Mouse (Mus musculus) liver, postnatal 0 days (tissue): Measurements from ENCODE around the gene Ppif. TPM values are rescaled to one million over a fixed set of nuclear protein-coding genes. Genes with fewer than 3 reads are reported as not detected.

ENCODE experiments used
- ATAC-seq: fragments of 200-750 bp; cut with Nextera tagmentation; 2 replicates; pipeline ENCODE4 v1.8.0; 2017; ENCODE audit warnings: mild to moderate bottlenecking, moderate library complexity
- DNase-seq: peaks from one replicate; pipeline ENCODE4 v3.0.0-alpha.2; 2016
- H3K27ac ChIP-seq: fragments of 300-500 bp; sonication (generic); 2 replicates; pipeline ENCODE4 v1.5.1; 2014; ENCODE audit warnings: antibody characterized with exemption, moderate library complexity, mild to moderate bottlenecking, low read depth
- H3K27me3 ChIP-seq: fragments of 300-500 bp; sonication (generic); 2 replicates; pipeline ENCODE4 v1.6.1; 2014; ENCODE audit warnings: low read length, control low read depth, mixed read lengths; ENCODE audit not compliant: insufficient read depth
- H3K36me3 ChIP-seq: fragments of 300-500 bp; sonication (generic); replicated peaks from 2 replicates; pipeline ENCODE4 v1.6.1; 2014; ENCODE audit warnings: mild to moderate bottlenecking, control low read depth, low read length, moderate library complexity, mixed read lengths; ENCODE audit not compliant: insufficient read depth
- H3K4me1 ChIP-seq: fragments of 300-500 bp; sonication (generic); 2 replicates; pipeline ENCODE4 v1.6.1; 2014; ENCODE audit warnings: antibody characterized with exemption, mild to moderate bottlenecking, control low read depth; ENCODE audit not compliant: insufficient read depth
- H3K4me2 ChIP-seq: fragments of 300-500 bp; sonication (generic); 2 replicates; pipeline ENCODE4 v1.6.1; 2014; ENCODE audit warnings: low read depth, mild to moderate bottlenecking, low read length, moderate library complexity, mixed read lengths
- H3K4me3 ChIP-seq: fragments of 300-500 bp; sonication (generic); 2 replicates; pipeline ENCODE4 v1.5.1; 2014; ENCODE audit warnings: low read depth, low read length
- H3K9ac ChIP-seq: fragments of 300-500 bp; sonication (generic); replicated peaks from 2 replicates; pipeline ENCODE4 v1.6.1; 2014; ENCODE audit warnings: mild to moderate bottlenecking, moderate library complexity
- H3K9me3 ChIP-seq: fragments of 300-500 bp; sonication (generic); 2 replicates; pipeline ENCODE4 v1.6.1; 2016; ENCODE audit warnings: mild to moderate bottlenecking, control low read depth, low read length, mixed read lengths
- CTCF ChIP-seq: sonication (generic); IDR thresholded peaks from 2 replicates; pipeline ENCODE4 v1.5.1; 2016; ENCODE audit warnings: antibody characterized with exemption, low read depth
- EP300 ChIP-seq: IDR thresholded peaks from 2 replicates; pipeline ENCODE4 v1.6.1; 2016; ENCODE audit warnings: antibody characterized with exemption, low read depth, mild to moderate bottlenecking
- WGBS: fragments of 180-500 bp; shearing (Covaris S2); extraction: QIAGEN DNeasy Blood & Tissue Kit; methylation state at CpG from one replicate; pipeline ENCODE4 v1.1.7; 2014; ENCODE audit not compliant: insufficient replicate concordance; 5-methylcytosine and 5-hydroxymethylcytosine counted together
- polyA plus RNA-seq: library from polyadenylated mRNA; unstranded; fragments of >200 nt; fragmentation: Nextera tagmentation; extraction: Ambion mirVana; gene quantifications from 2 replicates; pipeline ENCODE4 v1.2.1, GENCODE M21; 2015

Gene Ppif
- polyA plus RNA-seq, 1 experiment from 2014 or later: 36.0 TPM

GRCm38 (mm10) chr14:25660661-25661060 is 33.3 kb upstream of the Ppif start:
- peaks cover 78% of the 10 kb centered on the region for H3K36me3 ChIP-seq
- no peaks in the 10 kb centered on the region for H3K9me3 ChIP-seq
- ATAC-seq (peak; percentile 86), DNase-seq (peak; percentile 53)
- H3K27me3 ChIP-seq: no peaks in the 10 kb centered on the region
- no peak overlapping the region for H3K27ac ChIP-seq
- TF ChIP-seq EP300 (no peak), CTCF (peak; percentile 52)
- no peak overlapping the region for H3K4me3 ChIP-seq
- WGBS: 53% methylated on average over 11 of the region's 11 CpGs
- H3K9ac ChIP-seq: no peak overlapping the region
- no peaks in the 10 kb centered on the region for H3K4me1 ChIP-seq
- H3K4me2 ChIP-seq: no peak overlapping the region

GRCm38 (mm10) chr14:25661185-25661920 is 32.6 kb upstream of the Ppif start:
- Histone ChIP-seq H3K27me3 (no peaks in the 10 kb centered on the region), H3K4me2 (no peak overlapping the region), H3K4me1 (no peaks in the 10 kb centered on the region), H3K36me3 (peaks cover 77% of the 10 kb centered on the region), H3K4me3 (no peak overlapping the region), H3K9ac (no peak overlapping the region), H3K27ac (no peak overlapping the region), H3K9me3 (no peaks in the 10 kb centered on the region)
- 69% methylated on average over 17 of the region's 17 CpGs for WGBS
- ATAC-seq (peak; percentile 59; the same call in 1 of the 2 replicates), DNase-seq (no peak)
- TF ChIP-seq EP300 (no peak), CTCF (no peak)

- Histone ChIP-seq H3K27ac (no peak overlapping the region), H3K36me3 (peaks cover 53% of the 10 kb centered on the region)
- 80% methylated on average over 7 of the region's 7 CpGs for WGBS
Observed at GRCm38 (mm10) chr14:25663649-25664309, 30.2 kb upstream of the Ppif start.

GRCm38 (mm10) chr14:25664310-25664695 is 29.7 kb upstream of the Ppif start:
- Histone ChIP-seq H3K4me1 (peaks cover 4% of the 10 kb centered on the region; the same call in 1 of the 2 replicates), H3K27me3 (no peaks in the 10 kb centered on the region), H3K9ac (no peak overlapping the region), H3K4me3 (no peak overlapping the region), H3K27ac (no peak overlapping the region), H3K36me3 (peaks cover 48% of the 10 kb centered on the region), H3K4me2 (no peak overlapping the region), H3K9me3 (no peaks in the 10 kb centered on the region)
- ATAC-seq (no peak), DNase-seq (no peak)
- TF ChIP-seq EP300 (no peak), CTCF (no peak)
- WGBS: 77% methylated on average over 7 of the region's 7 CpGs

More at GRCm38 (mm10) chr14:25663649-25664309, 30.2 kb upstream of the Ppif start:
- no peak overlapping the region for H3K9ac ChIP-seq
- no peak for TF ChIP-seq CTCF
- no peak for TF ChIP-seq EP300
- ATAC-seq (no peak), DNase-seq (no peak)
- no peak overlapping the region for H3K4me3 ChIP-seq
- H3K27me3 ChIP-seq: no peaks in the 10 kb centered on the region
- no peak overlapping the region for H3K4me2 ChIP-seq
- H3K9me3 ChIP-seq: no peaks in the 10 kb centered on the region
- H3K4me1 ChIP-seq: peaks cover 4% of the 10 kb centered on the region; the same call in 1 of the 2 replicates

- no peak for DNase-seq
- WGBS: 85% methylated on average over 19 of the region's 19 CpGs
- Histone ChIP-seq H3K4me3 (no peak overlapping the region), H3K9ac (no peak overlapping the region), H3K9me3 (no peaks in the 10 kb centered on the region), H3K27ac (no peak overlapping the region), H3K27me3 (no peaks in the 10 kb centered on the region), H3K4me2 (no peak overlapping the region), H3K36me3 (peaks cover 44% of the 10 kb centered on the region), H3K4me1 (peaks cover 4% of the 10 kb centered on the region; the same call in 1 of the 2 replicates)
- no peak for ATAC-seq
- TF ChIP-seq CTCF (no peak), EP300 (no peak)
Observed at GRCm38 (mm10) chr14:25665314-25665970, 28.5 kb upstream of the Ppif start.
